Mouse (Mus musculus) bone marrow macrophage, adult 2 months (primary cell): Measurements from ENCODE around the gene Tceanc2.

Experiments used
- CTCF ChIP-seq: IDR thresholded peaks from 2 replicates; pipeline ENCODE4 v1.5.1; 2012; ENCODE audit warnings: low read depth, mild to moderate bottlenecking, low read length, moderate library complexity
- POLR2A ChIP-seq: IDR thresholded peaks from 2 replicates; pipeline ENCODE4 v1.6.1; 2012; ENCODE audit warnings: mild to moderate bottlenecking, low read depth, low read length, borderline replicate concordance

GRCm38 (mm10) chr4:107127901-107128669 is 50.8 kb downstream of the Tceanc2 start:
- no peak for TF ChIP-seq CTCF
- TF ChIP-seq POLR2A = no peak
